Mouse (Mus musculus) erythroblast, adult 5-6 weeks (primary cell): ENCODE results near the gene Slc26a1. TPM values are rescaled to one million over a fixed set of nuclear protein-coding genes. Genes with fewer than 3 reads are reported as not detected.

Source experiments
- ATAC-seq: replicated peaks from 2 replicates; pipeline ENCODE4 v1.8.0; 2016; ENCODE audit warnings: moderate number of reproducible peaks, mild to moderate bottlenecking, moderate TSS enrichment, inconsistent platforms; ENCODE audit not compliant: poor library complexity, low FRiP score, severe bottlenecking
- total RNA-seq, 2 experiments: library from RNA; stranded (forward) in 1 of 2; stranded (reverse) in 1 of 2; fragments of 150-400 nt in 1 of 2; fragments of 200-764, 138-1000 nt in 1 of 2; gene quantifications; 2 replicates each; pipeline versions ENCODE4 v1.2.3 to v1.2.4; 2015 to 2017; ENCODE audit warnings: low replicate concordance in 2 of 2

Slc26a1 gene
- total RNA-seq (2015; ENCODE audit: low replicate concordance): 0.38 and 3.3 TPM in 2 replicates
- 0.68 and 1.4 TPM in 2 replicates for total RNA-seq (2017; ENCODE audit: low replicate concordance)

GRCm38 (mm10) chr5:108675251-108675816 is at the start of gene Slc26a1:
TSS of gene Slc26a1 (minus strand) at chr5:108675569.
- peak; percentile 37 for ATAC-seq

- 0 out of 2 replicates have a peak, but pooled peaks have one; percentile 38 for ATAC-seq
These were observed 48.6 kb upstream of the Slc26a1 start for GRCm38 (mm10) chr5:108724006-108724405.

GRCm38 (mm10) chr5:108719761-108720160 is 44.4 kb upstream of the Slc26a1 start:
- peak; percentile 46; the same call in 1 of the 2 replicates for ATAC-seq

GRCm38 (mm10) chr5:108718051-108718450 is 42.7 kb upstream of the Slc26a1 start:
- ATAC-seq: no peak

GRCm38 (mm10) chr5:108715974-108716373 is 40.6 kb upstream of the Slc26a1 start:
- no peak for ATAC-seq

GRCm38 (mm10) chr5:108714149-108714548 is 38.8 kb upstream of the Slc26a1 start:
- ATAC-seq: no peak

- no peak for ATAC-seq
These were observed 38.3 kb upstream of the Slc26a1 start for GRCm38 (mm10) chr5:108713691-108714090.

GRCm38 (mm10) chr5:108713096-108713495 is 37.7 kb upstream of the Slc26a1 start:
- ATAC-seq: no peak

- ATAC-seq: no peak
These were observed 36.6 kb upstream of the Slc26a1 start for GRCm38 (mm10) chr5:108711968-108712367.

GRCm38 (mm10) chr5:108708981-108709731 is 33.8 kb upstream of the Slc26a1 start:
- peak; percentile 63 for ATAC-seq

GRCm38 (mm10) chr5:108708419-108708818 is 33.0 kb upstream of the Slc26a1 start:
- no peak for ATAC-seq

GRCm38 (mm10) chr5:108707758-108708157 is 32.4 kb upstream of the Slc26a1 start:
- ATAC-seq: peak; percentile 84

GRCm38 (mm10) chr5:108703754-108704626 is 28.6 kb upstream of the Slc26a1 start:
- no peak for ATAC-seq

GRCm38 (mm10) chr5:108701341-108702021 is 26.1 kb upstream of the Slc26a1 start:
- no peak for ATAC-seq

- ATAC-seq: no peak
These were observed 25.0 kb upstream of the Slc26a1 start for GRCm38 (mm10) chr5:108700346-108700745.

GRCm38 (mm10) chr5:108697341-108697753 is 22.0 kb upstream of the Slc26a1 start:
- ATAC-seq: no peak

GRCm38 (mm10) chr5:108696542-108696941 is 21.2 kb upstream of the Slc26a1 start:
- ATAC-seq: no peak

GRCm38 (mm10) chr5:108695861-108696260 is 20.5 kb upstream of the Slc26a1 start:
- no peak for ATAC-seq

- peak; percentile 34 for ATAC-seq
These were observed 19.2 kb upstream of the Slc26a1 start for GRCm38 (mm10) chr5:108694352-108695261.
